Mouse (Mus musculus): ENCODE results near the gene Gm17949. TPM values are rescaled to one million over a fixed set of nuclear protein-coding genes. Genes with fewer than 3 reads are reported as not detected.

Gene Gm17949
- total RNA-seq, 2 experiments from 2014 or later = not detected

DNA sequence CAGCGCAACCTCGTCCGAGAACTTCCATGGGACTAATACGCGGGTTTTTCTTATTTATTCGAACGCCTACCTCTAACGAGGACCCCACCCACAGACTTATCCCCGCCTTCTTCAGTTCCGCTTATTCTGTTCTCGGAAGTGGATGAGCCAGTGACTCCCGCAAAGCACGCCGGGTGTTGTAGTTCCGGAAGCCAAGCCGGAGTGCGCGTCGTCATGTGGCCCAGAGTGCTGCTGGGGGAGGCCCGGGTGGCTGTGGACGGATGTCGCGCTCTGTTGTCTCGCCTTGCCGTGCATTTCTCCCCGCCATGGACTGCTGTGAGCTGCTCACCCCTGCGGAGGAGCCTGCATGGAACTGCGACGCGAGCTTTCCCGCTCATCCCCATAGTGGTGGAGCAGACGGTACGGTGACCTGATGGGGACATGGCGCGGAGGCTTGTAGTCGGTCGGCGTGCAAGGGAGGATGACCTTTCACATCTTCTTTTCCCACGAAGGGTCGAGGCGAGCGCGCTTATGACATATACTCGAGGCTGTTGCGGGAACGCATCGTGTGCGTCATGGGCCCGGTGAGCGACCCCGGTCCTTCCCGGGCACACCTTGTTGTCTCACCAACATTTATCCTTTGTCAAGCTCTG, 21.0 kb upstream of the Gm17949 start, which contains the start of gene Clpp:
Gene Clpp (plus strand): TSS at position 191 of the 632 bp plus-strand sequence.
- DNase-seq = peak; percentile 98

DNA sequence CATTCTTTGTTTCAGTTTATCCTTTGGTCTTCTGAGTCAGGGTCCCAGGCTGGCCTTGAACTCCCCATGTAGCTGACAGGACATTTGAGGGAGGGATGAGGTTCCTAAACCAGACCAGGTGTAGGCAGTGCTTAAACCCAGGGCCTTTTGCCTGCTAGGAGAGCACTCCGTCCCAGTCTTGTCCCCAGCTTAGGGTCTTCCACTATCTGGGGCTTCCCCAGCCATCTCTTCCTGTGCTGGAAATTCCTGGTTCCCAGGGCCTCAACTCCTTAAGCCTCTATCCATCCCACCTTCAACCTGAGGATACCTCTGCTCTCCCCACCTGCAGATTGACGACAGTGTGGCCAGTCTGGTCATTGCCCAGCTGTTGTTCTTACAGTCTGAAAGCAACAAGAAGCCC, 20.3 kb upstream of the Gm17949 start:
- no peak for DNase-seq

DNA sequence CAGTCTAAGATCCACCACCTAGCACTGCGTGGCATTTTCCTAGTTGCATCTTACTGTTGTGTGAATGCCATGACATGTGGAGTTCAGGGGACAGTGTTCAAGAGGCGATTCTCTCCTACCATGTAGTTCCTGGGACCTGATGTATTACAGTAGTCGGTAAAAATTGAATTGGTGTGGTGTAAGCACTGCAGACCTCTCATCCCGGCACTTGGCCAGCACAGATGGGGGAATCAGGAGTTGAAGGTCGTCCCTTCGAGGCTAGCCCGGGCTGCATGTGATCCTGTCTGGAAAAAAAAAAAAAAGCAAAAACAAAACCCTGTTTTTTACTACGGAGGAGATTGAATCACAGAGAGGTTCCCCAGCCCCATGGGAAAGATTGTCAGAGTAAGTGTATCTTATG, 16.2 kb upstream of the Gm17949 start:
- no peak for DNase-seq

DNA sequence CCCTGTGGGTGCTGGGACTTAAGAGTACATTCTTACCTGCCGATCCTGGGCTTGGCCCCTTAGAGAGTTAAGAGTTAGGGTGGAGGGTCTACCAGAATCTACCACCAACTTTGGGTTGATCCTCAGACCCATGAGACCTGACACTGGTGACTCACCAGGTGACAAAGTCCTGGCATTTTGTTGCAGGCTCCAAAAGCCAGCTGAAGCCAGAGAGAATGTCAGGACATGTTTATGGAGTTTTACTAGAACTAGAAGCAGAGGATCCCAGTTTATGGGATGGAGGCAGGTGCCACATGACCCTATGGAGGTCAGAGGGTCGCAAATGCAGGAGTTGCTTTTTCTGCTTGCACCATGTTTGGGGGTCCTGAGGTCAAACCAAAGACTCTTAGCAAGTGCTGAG, 14.8 kb upstream of the Gm17949 start:
- peak in 1 of 2 experiments; percentile 22 for DNase-seq

DNA sequence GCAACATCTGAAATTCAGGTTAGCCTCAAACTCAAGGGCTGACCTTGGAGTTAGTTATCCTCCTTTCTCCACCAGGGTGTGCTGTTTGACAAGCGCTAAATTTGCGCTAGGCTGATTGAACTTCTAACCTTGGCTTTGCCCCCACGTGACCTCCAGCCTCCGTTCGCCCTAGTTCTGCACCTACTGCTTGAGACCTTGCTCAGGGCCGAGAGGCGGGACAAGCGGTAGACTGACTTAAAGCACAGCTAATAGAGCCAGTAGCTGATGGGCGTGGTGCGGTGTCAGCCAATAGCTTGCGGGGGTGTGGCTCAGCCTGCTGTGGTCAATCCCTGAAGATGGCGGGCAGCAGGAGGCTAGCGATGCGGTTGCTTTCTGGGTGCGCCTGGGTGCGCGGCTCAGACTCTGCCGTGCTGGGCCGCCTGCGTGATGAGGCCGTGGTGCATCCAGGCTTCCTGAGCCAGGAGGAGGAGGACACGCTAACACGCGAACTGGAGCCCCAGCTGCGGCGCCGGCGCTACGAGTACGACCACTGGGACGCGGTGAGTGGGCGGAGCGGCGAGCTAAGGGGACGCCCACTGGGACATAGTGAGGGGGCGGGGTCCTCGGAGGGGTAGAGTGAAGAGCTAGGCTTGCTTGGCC, 14.1 kb upstream of the Gm17949 start, which contains the start of gene Alkbh7:
Gene Alkbh7 (plus strand): TSS at position 311 of the 639 bp plus-strand sequence.
- DNase-seq = peak; percentile 96 to 99

DNA sequence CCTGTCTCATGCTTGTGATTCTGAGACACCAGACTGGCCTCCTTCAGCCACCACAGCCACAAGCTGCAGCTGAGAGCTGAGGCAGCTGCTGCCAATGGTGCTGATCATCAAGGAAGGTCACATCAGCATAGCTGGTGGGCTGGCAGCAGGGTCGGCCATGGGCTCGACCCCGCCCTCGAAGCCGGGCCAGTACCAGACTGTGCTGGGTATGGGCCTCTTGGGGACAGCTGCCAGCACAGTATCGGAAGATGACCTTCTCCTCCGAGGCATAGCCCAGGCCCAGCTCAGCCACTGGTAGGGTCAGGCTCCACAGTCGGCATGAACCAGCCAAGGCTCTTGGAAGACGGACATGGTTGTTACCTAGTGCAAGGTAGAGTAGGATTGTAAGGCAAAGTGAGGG, 11.9 kb upstream of the Gm17949 start:
- no peak for DNase-seq

DNA sequence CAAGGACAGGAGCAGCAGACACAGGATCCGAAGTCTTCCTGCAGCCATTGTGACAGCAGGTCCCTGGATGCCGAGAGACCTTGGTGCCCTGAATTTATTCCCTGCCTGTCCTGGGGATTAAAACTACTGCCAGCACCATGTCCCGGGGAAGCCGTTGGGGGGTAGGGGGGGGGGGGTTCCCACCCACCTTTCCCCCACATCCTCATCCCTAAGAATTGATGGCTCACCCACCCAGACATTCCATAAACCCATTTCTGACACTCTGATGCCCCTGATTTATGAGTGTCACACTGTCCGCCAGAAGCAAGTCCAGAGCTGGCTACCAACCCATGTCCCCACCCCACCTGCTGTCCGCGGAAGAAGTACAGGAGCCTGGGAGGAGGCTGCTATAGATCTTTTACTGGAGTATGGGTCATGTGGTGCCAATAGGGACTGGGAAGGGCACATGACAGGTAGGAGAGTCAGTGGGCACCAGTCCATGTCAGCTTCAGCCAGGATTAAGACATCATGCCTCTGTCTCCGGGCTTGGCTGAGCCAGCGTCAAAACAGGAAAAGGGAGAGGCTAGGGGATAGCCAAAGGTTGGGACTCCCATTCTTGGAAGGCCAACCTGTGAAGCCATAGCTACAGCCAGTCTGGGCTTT, 11.2 kb upstream of the Gm17949 start, which contains the start of gene Pspn:
Gene Pspn (minus strand): TSS at position 51 of the 642 bp plus-strand sequence.
- DNase-seq = peak in 1 of 2 experiments; percentile 31

DNA sequence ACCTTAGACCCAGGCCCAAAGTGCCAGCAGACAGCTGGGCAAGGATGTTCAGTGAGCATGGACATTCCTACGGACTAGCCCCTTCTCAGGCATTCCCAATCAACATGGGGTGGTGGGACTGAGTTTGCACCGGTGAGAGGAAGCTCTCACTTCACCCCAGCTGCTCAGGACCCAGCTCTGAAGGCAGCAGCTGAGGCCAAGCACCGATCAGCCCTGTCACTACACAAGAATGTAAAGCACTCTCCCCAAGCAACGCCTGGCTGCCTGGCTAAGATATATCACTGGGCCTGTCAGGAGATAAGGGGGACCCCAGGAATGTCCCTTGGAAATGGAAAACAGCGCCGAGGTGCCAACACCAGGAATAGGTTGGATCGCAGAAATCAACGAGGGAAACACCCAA, 10.0 kb upstream of the Gm17949 start:
- DNase-seq = no peak

DNA sequence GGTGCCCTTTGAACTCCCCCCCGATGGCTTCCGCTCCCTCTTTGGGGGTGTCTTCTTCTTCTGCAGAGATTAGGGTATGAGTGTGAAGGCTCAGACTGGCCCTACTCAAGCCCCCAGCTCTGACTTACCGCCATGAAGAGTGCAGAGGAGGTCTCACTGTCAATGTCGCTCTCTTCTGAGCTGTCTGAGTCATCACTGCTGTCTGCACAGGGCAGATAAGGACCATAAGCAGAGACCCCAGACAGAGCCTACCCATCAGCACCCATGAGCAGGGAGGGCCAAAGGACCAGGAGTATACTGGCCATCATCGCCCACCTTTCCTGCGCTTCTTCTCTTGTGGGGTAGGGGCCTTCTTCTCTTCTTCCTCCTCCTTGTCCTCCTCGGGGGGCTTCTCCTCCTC, 7.3 kb upstream of the Gm17949 start:
- DNase-seq = no peak

DNA sequence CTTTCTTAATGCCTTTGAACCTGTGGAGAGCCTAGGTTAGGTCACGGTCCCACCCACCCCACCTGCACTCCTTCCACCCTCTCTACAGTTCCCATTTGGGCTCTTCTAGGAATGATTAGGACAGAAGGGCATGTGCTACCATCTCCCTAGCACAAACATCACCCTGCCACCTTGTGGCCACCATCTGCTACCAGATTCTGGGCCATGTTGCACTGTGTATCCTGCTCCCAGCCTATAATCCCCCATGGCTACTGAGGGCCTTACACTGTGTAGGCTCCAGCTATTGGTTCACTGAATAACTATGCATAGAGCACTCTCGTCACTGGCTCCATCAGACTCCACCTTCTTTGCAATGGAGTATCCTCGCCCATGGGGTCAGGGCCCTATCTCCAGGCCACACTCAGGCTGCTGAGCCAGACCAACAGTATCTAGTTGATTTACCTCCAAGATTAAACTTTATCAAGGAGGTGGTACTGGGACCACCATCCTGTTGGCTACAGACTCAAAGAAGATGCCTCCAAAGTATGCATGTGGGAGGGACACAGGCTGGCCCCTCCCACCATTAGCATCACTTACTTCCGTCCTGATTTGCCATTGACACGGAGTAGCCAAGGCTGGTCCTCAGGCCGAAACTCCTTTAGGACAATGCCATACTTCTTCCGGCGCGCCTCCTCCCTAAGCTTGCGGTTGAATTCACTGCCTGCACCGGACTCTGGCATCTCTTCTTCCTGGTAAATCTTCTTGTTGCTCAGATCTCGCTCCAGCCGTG, 3.9 kb upstream of the Gm17949 start:
- no peak for DNase-seq

DNA sequence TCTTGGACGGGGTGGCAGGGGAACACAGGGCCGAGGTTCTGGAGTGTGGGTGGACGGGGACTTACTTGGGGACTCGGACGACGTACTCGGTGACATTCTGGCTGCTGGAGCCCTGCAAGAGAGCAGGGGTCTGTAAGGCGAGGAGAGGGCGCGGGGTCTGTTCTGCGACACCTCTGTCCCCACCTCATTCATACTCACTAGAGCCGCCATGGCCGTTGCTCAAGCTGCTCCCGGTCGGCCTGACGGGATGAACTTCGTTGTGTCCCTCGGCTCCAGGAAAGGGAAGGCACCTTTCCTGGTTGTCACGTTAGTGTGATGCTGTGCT, 396 bp upstream of the Gm17949 start:
- DNase-seq = no peak

DNA sequence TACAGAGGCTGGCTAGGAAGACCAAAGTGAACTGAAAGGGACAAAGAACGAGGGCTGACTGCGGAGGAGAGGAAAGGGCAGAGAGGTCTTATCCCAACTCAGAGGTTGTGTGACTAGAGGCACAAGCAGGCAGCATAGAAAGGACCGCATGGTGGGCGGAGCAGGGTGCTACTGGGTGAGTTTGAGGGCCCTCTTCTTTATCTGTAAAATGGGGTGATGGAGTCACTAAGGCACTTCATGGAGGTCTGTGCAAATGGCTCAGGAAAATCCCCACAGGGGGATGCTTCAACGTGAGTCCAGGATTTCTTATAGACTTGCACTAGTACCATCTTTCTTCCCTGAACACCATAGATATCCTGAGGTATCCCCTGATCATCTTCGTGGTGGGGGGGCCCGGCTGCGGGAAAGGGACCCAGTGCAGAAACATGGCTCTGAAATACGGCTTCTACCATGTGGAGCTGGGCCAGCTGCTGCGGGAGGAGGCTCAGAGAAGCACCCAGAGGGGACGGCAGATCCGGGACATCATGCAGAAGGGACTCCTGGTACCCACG, 1.1 kb downstream of the Gm17949 start:
- no peak for DNase-seq

DNA sequence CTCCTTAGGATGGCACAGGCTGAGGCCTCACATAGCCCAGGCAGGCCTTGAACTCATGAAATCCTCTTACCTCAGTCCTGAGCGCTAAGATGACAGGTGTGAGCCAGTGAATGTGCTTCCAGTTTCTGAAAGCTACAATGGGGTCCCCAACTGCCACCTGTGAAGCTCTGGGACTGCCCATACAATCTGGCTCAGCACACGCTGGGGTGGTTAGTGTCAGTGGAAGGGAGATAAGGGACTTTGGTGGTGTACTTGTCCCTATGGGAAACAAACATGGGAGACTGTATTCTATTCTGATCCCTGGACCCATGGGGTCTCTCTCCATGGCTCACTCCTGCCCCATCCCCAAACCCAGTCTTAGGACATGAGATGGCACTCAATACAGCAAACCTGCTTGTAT, 8.4 kb downstream of the Gm17949 start:
- no peak for DNase-seq

DNA sequence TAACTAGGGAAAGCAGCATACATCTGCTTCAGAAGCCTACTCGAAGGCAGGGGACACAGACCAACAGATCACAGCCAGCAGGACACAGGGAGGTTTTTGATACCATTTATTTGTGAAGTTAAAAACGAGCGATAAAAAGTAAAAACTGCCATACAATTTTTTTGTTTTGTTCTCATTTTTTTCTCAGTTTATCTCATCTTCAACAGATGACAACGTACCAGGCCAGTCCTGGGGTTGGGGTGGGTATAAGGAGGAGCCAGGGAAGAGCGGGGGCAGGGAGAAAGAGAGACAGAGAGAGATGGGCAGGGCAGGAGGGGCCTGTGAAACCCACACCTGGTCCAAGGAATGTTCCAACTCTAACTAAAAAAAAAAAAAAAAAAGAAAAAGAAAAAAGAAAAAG, 9.7 kb downstream of the Gm17949 start:
- no peak for DNase-seq

DNA sequence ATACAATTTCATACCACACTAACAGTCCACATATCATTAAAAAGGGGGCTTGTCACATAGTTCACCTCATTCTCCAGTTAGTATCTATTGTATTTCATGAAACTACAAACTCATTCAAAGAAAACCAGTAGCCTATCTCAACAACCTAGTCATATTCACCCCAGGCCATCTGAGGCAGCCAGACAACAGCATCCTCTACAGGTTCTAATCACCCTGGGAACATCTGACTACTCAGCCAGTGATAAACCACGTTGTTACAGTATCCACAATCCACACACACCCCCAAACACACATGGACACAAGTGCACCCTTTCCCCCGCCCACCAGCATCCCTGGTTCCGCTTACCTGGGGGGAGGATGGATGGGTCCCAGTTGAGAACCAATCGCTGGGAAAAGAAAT, 16.2 kb downstream of the Gm17949 start:
- no peak for DNase-seq

DNA sequence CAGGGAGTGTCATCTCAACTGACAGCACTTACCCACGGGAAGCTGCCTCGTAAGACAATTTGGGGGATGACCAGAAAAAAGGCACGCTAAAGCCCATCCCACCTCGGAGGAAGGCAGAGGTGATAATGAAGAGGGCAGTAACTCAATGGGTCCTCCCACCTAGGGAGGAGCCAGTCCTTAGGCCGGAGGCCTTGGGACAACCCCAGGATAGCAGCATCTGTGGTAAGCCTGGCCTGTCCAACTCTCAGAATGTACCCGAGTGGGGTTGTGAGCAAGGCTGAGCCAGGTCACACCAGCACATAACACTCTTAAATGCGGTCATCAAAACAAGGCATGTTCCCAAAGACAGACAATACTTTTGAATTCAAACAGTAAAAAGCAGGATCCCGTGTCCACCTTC, 18.4 kb downstream of the Gm17949 start:
- peak in 1 of 2 experiments; percentile 32 for DNase-seq

DNA sequence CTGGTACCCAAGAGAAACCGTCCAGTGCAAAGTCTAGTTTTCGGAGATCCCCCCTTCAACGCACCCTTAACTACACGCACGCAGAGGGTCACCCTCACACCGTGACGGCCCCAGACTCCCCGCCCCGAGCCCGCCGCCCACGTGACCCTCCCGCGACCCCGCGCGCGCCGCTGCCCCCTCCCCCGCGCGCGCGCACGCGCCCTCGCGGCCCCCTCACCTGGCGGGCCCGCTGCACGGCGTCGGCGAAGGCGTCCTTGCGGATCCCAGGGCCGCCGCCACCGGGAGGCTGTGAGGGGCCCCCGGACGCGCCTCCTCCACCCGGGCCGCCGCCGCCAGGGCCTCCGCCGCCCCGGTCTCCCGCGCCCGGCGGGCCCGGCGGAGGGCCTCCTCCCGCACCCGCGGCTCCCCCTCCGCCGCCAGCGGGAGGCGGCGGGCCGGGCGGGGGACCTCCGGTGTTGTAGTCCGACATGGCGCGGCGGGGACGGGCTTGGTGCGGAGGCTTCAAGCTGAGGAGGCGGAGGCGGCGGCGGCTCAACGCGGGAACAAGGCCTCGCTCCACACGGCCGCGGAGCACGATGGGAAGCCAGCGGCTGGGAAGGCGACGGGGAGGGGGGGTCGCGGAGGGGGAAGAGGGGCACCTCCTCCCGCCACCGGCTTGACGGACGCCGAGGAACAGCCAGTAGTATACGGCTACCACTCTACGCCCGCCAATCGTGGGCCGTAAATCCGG, 19.8 kb downstream of the Gm17949 start, which contains the start of gene Khsrp:
Gene Khsrp (minus strand): TSS at position 592 of the 730 bp plus-strand sequence.
- peak in 1 of 2 experiments; percentile 17 for DNase-seq

DNA sequence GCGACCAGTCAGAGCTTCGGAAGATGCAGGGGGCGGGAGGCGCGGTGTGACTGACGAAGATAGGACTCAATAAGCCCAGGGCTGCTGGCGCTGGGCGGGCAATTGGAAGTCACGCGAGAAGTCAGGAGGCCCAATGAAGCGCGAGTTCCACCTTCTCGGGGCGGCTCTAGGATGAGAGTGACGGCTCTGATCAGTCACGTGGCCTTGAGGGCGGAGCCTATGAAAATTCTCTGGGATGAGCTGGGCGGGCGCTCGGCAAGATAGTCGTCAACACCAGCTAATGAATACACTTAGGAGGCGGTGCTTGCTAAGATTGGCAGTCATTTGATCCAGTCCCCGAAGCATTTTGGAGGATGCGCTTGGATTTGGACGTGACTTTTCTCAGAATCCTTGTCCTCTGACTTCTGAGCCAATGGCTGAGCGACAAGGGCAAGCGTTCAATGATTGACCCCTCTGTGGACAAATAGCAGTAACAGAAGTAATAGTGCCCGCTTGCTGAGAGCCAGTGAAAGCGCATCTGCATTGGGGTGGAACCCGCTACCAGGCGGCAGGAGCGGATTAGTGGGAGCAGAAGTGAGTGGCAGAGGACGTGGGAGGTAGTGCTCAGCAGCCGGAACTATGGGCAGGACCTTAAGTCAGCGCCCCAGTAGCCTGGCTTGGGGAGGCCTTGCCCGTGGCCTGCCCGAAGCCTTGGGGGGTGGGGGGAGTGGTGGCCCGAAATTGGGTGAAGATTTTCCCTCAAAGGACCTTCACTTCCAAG, 20.6 kb downstream of the Gm17949 start:
- DNase-seq = peak; percentile 100

DNA sequence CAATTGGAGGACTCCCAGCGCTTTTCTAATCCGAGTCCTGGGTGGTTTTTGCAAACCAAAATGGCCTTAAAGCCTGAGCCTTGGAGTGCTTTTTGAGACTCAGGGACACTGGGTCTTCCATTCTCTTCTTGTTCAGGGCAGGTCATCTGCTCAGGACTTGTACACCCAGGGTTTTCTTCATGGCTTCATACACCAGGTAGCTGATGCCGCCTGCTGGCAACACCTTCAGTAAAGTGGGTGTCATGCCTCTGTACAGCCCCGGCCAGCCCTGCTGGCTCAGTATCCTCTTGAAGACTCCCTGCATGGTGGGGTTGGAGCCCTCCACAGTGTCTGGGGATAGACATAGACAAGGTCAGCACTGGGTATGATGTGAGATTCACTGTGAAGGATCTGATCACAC, 21.6 kb downstream of the Gm17949 start:
- no peak for DNase-seq

DNA sequence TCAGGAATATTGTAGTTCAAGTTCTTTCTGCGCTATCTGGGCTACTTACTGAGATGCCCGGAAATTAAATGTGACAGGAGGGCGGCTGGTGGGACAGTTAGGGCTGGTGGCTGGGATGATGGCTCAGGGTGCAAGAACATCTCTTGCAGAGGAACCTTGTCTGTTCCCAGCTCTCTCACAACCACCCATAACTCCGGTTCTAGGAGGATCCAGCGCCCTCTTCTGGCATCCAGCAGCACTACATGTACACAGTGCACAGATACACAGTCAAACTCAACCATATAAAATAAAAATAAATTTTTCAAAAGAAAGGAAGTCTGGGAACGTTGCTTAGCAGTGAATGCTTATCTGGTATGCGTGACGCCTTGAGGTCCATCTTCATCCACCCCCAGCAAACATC, 27.7 kb downstream of the Gm17949 start:
- DNase-seq = no peak

DNA sequence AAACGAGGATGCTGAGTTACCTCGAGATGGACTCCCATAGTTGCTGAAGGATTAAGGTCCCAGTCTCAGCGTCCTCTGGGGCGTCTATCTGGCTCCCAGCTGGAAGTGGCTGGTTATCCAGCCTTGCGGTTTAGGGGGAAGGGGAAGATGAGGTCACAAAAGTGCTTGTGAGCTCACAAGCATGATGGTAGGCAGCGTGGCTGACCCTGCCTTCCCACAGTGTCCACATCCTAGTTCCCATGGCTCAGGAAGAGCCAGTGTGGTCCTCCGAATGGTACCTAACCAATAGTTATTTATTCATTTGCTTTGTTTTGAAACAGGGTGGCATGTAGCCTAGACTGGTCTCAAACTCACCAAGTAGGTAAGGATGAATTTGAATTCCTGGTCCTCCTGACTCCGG, 30.3 kb downstream of the Gm17949 start, which contains the start of gene Slc25a41:
Gene Slc25a41 (minus strand): TSS at position 101 of the 400 bp plus-strand sequence.
- no peak for DNase-seq

Measured in heart, adult 18-20 months (tissue).